In genomic region chr4:133671184-133671880, GRCm38 (mm10) we compare ENCODE assay signal across 8 mouse cellular contexts. TPM values are rescaled to one million over a fixed set of nuclear protein-coding genes. Genes with fewer than 3 reads are reported as not detected.
DNase-seq lines count a peak whose midpoint lies in the region; ATAC-seq and TF ChIP-seq lines count a peak whose summit lies in the region.

No protein-coding gene starts in this region.

- H3K27ac ChIP-seq in forebrain, embryonic 14.5 days (ENCODE audit: low read depth, low read length) = peak overlapping the region; percentile 97
- peak overlapping the region; percentile 99 for H3K27ac ChIP-seq in layer of hippocampus, adult 2 months
- peak overlapping the region; percentile 95 for H3K27ac ChIP-seq in olfactory bulb, adult 2 months (ENCODE audit: insufficient read depth, low read depth, low read length)

- intact Hi-C loops in heart, postnatal 14 days (cut with DNase I) = loop anchor here (1.0 kb wide), 3 partner anchors 103 to 158 kb away; no protein-coding TSS in a partner anchor

- ATAC-seq in CD4-positive, CD25-positive, alpha-beta regulatory T cell, adult 4 months = peak; percentile 11
- no peak for ATAC-seq in forebrain, embryonic 14.5 days

- 3% methylated on average over 13 of the region's 13 CpGs for WGBS in forebrain, embryonic 14.5 days
- WGBS in lung, adult 2 months = 4% methylated on average over 13 of the region's 13 CpGs
- under 1% methylated on average over 13 of the region's 13 CpGs for WGBS in olfactory bulb, adult 2 months

- H3K9ac ChIP-seq in forebrain, embryonic 14.5 days (ENCODE audit: low read length) = peak overlapping the region; percentile 83

- DNase-seq in c-Kit-positive CD71-positive TER-119-negative erythroid progenitor cells, embryonic 14.5 days (ENCODE audit: low read depth) = peak; percentile 70
- DNase-seq in forebrain, embryonic 14.5 days (ENCODE audit: low spot score) = peak; percentile 92
- peak; percentile 87 to 88 for DNase-seq in heart, postnatal 14 days
- DNase-seq in layer of hippocampus, adult 2 months (ENCODE audit: low spot score in 2 of 2) = peak; percentile 84 to 87
- DNase-seq in lung, adult 2 months = peak; percentile 81
- peak; percentile 57 to 74 for DNase-seq in thymus, adult 18-20 months

- no peaks in the 10 kb centered on the region for H3K36me3 ChIP-seq in forebrain, embryonic 14.5 days (ENCODE audit: control insufficient read depth, insufficient read depth, low read length)

- no peaks in the 10 kb centered on the region for H3K9me3 ChIP-seq in forebrain, embryonic 14.5 days (replicated peaks; ENCODE audit: control insufficient read depth, low read length)

- peak overlapping the region; percentile 83 for H3K4me2 ChIP-seq in forebrain, embryonic 14.5 days (ENCODE audit: low read length)

- peak; percentile 97 for TF ChIP-seq CTCF in layer of hippocampus, adult 2 months (conservative IDR thresholded peaks at IDR 0.05)
- peak; percentile 77 for TF ChIP-seq CTCF in lung, adult 2 months (IDR thresholded peaks at IDR 0.05; ENCODE audit: insufficient read depth, low read length)
- peak; percentile 90 for TF ChIP-seq CTCF in olfactory bulb, adult 2 months (IDR thresholded peaks at IDR 0.05; ENCODE audit: insufficient read depth, low read depth, low read length)

- no peaks in the 10 kb centered on the region for H3K27me3 ChIP-seq in forebrain, embryonic 14.5 days (replicated peaks; ENCODE audit: control insufficient read depth, insufficient read depth, low read length)

- no peak for TF ChIP-seq POLR2A in lung, adult 2 months (IDR thresholded peaks at IDR 0.05; ENCODE audit: borderline replicate concordance, extremely low read depth, low read depth, low read length)
- no peak for TF ChIP-seq POLR2A in olfactory bulb, adult 2 months (IDR thresholded peaks at IDR 0.05; ENCODE audit: insufficient read depth, low read depth, low read length)

- H3K4me3 ChIP-seq in forebrain, embryonic 14.5 days (ENCODE audit: low read depth, low read length) = peak overlapping the region; percentile 65
- H3K4me3 ChIP-seq in layer of hippocampus, adult 2 months = peak overlapping the region; percentile 98
- H3K4me3 ChIP-seq in lung, adult 2 months (replicated peaks; ENCODE audit: extremely low read depth, low read depth, low read length) = peak overlapping the region; percentile 86
- peak overlapping the region; percentile 87; the same call in 1 of the 2 replicates for H3K4me3 ChIP-seq in olfactory bulb, adult 2 months (ENCODE audit: insufficient read depth, low read depth, low read length)

- peaks cover 33% of the 10 kb centered on the region for H3K4me1 ChIP-seq in forebrain, embryonic 14.5 days (ENCODE audit: control insufficient read depth, insufficient read depth, low read length)
- H3K4me1 ChIP-seq in lung, adult 2 months (ENCODE audit: control insufficient read depth, insufficient read depth, low read length) = peaks cover 30% of the 10 kb centered on the region
- peaks cover 23% of the 10 kb centered on the region for H3K4me1 ChIP-seq in olfactory bulb, adult 2 months (ENCODE audit: control insufficient read depth, insufficient read depth, low read length)

RNA-seq across cellular contexts. Expression of gene Pigv, which starts 1.1 kb away (rescaled TPM):
- polyA plus RNA-seq in CD4-positive, CD25-positive, alpha-beta regulatory T cell, adult 4 months (2017; shearing (Covaris generic)) = 10 to 100 TPM; 14.3 to 16.3 TPM
- polyA plus RNA-seq in forebrain, embryonic 14.5 days (2014; fragmentation: Nextera tagmentation; extraction: Ambion mirVana) = 7.0 and 8.1 TPM in 2 replicates
- total RNA-seq in heart, postnatal 14 days (2021) = 10 to 100 TPM; 10.4 to 10.7 TPM
- 1 to 10 TPM; 9.1 to 9.7 TPM for total RNA-seq in layer of hippocampus, adult 2 months (2021)
- 13.6 and 15.9 TPM in 2 replicates for polyA plus RNA-seq in lung, adult 2 months (2012; rRNA removed)
- not detected in 2 replicates for polyA plus RNA-seq in olfactory bulb, adult 2 months (2012; ENCODE audit: insufficient read depth, insufficient read length, low replicate concordance, missing spikeins)

RNA-seq across cellular contexts. Expression of gene Zdhhc18, which starts 21.4 kb away (rescaled TPM):
- polyA plus RNA-seq in CD4-positive, CD25-positive, alpha-beta regulatory T cell, adult 4 months (2017; shearing (Covaris generic)) = 10 to 100 TPM; 20.2 to 22.3 TPM
- polyA plus RNA-seq in forebrain, embryonic 14.5 days (2014; fragmentation: Nextera tagmentation; extraction: Ambion mirVana) = 2.0 and 2.5 TPM in 2 replicates
- 10 to 100 TPM; 17.6 to 21.6 TPM for total RNA-seq in heart, postnatal 14 days (2021)
- total RNA-seq in layer of hippocampus, adult 2 months (2021) = 10 to 100 TPM; 37.1 to 38.0 TPM
- 79.1 and 85.6 TPM in 2 replicates for polyA plus RNA-seq in lung, adult 2 months (2012; rRNA removed)
- not detected in 2 replicates for polyA plus RNA-seq in olfactory bulb, adult 2 months (2012; ENCODE audit: insufficient read depth, insufficient read length, low replicate concordance, missing spikeins)
